Mouse (Mus musculus) c-Kit-negative CD71-positive TER-119-positive erythroid progenitor cells, embryonic 14.5 days (primary cell): Measurements from ENCODE around the gene Tenm2.

Source experiments
- DNase-seq: peaks from one replicate; pipeline ENCODE4 v3.0.0-alpha.2; 2013; ENCODE audit warnings: low read depth, low spot score

The Tenm2 gene

GRCm38 (mm10) chr11:36592471-36592870 is 643.3 kb downstream of the Tenm2 start:
- DNase-seq, result no peak

GRCm38 (mm10) chr11:36566146-36566545 is 669.6 kb downstream of the Tenm2 start:
- DNase-seq, result no peak

DNA sequence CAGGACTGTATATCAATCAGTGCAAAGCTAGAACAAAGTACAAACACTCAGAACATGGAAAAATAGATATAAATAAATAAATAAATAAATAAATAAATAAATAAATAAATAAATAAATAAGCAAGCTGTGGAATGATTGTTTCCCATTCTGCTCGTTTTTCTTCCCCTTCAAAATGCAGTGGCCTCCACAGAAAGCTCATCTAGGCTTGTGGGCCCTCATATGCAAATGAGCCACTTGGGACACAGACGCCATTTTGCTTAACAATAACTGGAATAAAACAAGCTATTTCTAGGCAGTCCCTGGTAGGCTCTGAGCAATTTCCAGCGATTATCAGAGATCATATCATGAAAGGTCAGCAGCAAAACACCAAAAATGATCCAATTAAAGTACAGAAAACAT is 672.9 kb downstream of the Tenm2 start:
- no peak for DNase-seq

DNA sequence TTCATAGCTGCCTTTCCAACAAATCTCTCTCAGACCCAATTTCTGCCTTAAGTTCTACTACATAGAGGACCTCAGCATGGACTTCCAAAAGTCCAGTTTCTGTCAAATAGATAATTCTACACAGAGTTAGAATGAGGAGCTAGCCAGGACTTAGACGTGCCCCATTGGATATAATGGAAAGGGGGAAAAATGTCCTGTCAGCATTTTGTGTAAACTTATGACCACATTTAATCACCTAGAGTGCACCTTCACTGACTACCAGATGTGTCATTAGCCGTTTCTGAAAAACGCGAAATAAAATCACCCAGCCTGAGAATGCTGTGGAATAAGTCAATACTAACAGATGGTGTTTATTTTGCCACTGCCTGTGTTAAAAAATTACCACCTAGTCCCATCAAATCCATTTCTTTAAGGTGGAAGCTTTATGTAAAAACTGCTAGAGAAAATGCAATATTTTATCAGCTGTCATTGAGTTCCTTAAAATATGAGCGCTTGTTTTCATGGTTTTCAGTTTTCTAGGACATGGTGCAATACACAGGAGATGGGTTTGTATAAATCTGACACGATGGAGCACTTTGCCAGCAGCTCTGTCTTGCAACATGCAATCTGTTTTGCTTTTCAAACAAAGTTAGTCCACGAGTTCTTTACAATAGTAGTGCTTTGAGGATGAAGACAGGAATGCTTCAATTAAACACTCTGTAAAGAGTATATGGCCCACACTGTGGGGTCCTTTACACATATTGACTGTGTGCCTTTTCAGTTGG is 674.8 kb downstream of the Tenm2 start:
- DNase-seq, result no peak

DNA sequence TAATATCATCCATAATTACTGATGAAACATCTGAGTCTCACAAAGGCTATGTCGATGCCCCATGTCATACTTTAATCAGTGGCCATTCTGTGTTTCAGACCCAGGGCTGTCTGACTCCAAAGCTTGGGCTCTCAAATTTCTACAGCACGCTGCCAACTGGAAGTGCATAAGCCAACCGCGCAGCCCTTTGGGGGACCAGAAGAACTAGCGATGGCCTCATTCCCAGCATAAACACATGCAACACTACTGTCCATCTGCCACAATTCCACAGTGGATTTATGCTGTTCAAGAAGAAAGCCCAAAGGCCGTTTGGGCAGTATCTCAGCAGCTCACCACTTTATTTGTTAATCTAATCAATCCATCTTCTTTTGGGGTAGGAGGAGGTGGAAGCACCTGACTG is 678.4 kb downstream of the Tenm2 start:
- DNase-seq, result no peak

DNA sequence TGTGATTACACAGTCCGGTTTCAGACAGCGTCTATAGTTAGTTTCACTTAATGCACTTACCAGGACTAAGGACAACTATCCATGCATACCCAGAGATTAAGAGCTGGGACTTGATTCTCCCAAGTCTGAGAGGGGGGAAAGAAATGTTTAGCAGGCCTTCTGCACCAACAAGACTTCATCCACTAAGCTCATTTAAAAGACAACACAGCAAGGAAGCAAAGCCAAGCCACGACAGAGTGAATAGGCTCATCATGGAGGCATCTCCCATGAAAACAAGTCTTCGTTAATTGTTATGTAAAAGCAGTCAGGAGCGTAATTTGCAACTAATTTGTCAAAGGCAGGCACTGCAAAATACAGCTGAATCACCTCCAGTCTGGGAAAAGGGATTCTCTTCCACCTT is 682.5 kb downstream of the Tenm2 start:
- DNase-seq, result no peak

GRCm38 (mm10) chr11:36550649-36551048 is 685.1 kb downstream of the Tenm2 start:
- no peak for DNase-seq

DNA sequence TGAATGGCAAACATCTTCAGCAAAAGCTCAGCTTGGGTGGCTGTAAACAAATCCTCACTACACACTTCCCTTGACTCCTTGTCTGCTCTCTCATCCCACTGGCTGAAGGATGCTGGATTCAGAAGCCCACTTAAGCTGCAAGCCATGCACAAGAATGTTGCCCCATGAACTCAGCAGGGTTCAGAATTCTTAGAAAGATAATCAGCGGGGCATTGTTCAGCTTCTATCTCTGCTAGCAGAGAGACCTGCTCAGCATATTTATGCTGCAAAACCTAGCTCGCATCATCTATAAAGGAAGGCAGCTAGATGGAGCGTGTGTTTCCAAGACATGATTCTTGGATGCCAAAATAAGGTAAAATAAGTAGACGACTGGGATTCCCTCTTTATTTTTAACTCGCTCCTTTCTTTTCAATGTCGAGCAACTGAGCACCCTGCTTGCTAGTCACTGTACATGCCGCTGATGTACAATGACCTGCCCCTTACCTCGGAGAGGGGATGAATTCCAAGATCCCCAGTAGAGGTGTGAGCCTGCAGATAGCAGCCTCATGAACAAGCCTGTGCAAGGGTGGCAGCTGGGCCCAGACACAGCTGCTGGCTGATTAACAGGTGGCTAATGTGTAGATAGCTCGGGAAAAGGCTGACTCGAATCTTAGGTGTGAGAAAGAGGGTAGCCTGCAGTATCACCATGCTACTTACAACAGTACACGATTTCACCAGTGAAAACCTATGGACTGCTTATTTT is 686.2 kb downstream of the Tenm2 start:
- no peak for DNase-seq

GRCm38 (mm10) chr11:36548139-36548538 is 687.6 kb downstream of the Tenm2 start:
- no peak for DNase-seq

DNA sequence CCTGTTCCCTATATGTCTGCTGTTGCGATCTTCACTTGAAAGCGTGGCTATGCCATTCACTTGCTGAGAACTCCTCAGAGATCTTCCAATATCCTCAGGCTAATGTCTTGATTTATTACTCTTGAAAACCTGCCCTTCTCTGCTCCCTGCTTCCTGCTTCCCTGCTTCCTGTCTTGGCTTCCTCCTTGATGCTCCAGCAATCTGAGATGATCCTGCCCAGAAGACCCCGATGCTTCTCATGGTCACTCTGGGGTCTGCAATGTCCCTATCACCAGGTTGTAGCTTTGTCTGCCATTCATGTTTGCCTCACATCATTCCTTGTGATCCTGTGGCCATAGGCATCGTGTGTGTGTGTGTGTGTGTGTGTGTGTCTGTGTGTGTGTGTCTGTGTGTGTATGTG is 697.6 kb downstream of the Tenm2 start:
- no peak for DNase-seq

DNA sequence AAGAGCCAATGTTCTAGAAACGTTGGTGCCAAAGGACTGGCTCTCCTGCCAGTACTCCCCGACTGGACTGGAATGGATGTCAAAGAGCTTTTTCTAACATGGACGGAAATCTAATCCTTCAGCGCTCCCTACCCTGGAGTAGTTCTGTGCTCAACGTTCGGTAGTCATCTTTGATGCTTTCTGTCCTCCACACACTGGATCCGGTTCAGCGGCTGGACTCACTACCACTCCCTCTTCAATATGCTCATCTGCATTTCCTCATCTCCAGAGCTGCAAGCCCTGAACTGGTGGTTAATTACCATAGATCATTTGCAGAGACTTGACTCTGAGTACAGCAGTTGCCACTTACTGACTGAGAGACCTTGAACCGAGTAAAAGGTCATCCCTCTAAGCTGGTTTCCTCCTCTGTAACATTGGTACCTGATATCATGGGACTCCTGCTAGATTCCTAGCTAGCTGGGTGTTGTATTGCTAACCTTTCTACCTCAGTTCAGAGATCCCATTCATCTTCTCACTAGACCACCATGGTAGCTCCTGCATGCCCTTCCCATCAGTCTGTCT is 698.1 kb downstream of the Tenm2 start:
- DNase-seq, result no peak

DNA sequence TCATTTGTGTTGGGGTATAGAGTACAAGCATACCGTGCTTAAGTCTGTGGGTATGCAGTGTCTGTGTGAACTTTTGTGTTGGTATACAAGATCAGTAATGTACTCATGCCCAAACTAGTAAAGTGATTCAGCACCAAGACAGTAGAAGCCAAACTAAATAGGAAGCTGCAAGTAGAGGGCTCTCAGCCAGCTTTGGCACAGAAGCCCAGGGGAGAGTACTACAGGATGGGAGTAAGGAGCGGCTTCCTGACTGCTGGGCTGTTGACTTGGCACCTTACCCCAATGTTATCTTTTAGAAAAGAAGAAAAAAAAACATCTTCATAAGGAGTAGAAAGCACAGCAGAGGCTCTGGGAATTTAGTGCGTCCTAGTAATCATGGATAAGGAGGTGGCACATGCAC is 700.2 kb downstream of the Tenm2 start:
- DNase-seq, result no peak

DNA sequence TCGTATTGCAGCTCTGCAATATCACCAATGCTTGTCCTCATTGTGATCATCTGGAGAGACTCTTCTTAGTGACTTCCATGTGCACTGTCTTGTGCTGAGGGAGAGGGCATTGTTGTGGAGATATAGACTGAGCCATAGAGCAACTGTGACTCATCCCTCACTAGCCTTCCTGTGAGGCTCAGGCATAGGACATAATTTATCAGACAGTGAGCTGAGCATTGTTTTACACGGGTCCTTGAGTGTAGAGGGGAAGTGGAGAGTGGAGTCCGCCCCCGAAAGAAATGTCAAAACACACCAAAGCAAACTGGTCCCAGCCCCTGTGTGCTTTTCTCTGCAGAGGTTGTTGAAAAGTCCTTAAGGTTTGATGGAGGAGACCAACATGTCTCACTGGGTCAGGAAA is 704.1 kb downstream of the Tenm2 start:
- no peak for DNase-seq

- no peak for DNase-seq
Measured at GRCm38 (mm10) chr11:36527509-36527908, 708.3 kb downstream of the Tenm2 start.

DNA sequence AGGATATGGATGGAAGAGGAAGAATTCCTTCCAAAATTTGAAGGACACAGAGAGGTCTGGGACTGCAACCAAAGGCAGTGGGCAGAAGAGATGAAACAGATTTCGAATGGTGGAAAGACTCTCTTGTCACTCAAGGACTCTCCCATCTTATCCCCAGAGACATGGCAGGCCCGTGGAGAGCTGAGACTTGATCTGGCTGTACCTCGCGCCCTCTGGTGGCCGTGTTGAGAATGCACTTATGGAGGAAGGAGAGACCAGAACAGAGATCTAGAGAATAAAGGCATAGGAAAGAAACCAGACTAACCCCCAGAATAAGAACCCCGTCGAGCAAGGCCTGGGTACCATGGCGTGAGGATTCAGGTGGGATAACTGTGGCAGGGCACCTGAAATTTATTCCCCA is 709.4 kb downstream of the Tenm2 start:
- peak; percentile 3 for DNase-seq

- no peak for DNase-seq
Measured at GRCm38 (mm10) chr11:36512468-36512867, 723.3 kb downstream of the Tenm2 start.

DNA sequence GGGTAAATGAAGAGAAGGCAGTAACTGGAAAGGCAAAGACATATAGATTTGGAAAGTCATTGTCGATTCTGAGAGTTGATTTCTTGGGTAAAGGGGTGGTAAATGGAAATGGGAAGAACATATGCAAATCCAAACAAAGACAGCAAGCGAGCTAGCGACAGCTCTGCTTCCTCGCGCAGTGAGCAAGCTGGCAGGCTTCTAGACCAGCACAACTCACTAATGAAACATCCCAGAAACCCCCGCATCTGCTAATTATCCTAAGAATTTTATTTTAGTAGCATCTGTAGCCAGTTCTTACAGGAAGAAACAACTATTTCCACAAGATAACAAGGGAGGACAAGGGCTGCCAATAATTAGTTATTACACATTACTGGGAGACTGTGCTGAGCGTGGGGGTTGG is 727.5 kb downstream of the Tenm2 start:
- no peak for DNase-seq

DNA sequence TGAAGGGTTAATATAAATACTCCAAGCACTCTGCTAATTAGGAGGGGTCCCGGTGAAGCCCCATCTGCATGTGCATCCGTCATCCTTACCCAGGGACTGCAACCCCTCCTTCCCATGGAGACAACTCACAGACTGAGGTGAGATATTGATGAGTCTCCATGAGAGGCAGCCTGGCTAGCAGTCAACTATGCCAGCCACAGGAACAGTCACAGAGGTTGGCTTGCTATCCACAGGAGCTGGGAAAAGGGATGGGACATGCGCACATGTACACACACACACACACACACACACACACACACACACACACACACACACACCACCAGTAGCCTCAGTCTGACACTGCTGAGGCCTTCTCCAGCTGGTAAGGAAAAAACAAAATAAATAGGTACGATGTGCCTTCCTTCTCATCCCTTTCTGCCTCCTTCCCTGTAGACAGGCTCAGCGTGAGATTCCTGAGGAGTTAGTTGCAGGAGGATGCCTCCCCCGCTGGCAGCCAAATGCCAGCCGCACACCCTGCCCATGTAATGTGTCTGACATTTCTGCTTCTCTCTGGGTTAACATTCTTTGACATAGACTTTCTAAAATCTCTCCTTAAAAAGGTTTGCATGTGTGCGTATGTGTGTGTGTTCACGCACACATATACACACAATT is 740.7 kb downstream of the Tenm2 start:
- no peak for DNase-seq

- DNase-seq, result no peak
Measured at GRCm38 (mm10) chr11:36492274-36492673, 743.5 kb downstream of the Tenm2 start.

- DNase-seq, result no peak
Measured at GRCm38 (mm10) chr11:36490085-36490484, 745.7 kb downstream of the Tenm2 start.

DNA sequence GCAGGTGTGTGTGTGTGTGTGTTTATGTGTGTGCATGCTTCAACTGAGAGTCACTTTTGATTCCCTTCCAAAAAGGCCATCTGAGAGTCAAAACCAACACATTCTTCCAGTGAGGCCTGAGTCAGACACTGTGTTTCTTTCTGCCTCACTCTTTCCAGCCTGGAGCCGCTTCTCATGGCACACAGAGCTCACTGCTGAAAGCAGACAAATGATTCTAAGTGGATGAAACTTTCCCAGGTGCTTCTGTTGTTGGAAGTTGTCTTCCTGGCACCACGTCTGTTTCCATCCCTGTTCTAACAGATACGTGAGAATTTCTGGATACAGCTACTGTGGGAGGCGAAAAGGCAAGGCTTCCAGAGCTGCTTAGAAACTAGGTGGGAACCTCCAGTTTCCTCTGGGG is 747.1 kb downstream of the Tenm2 start:
- DNase-seq, result no peak

GRCm38 (mm10) chr11:36486092-36486491 is 749.7 kb downstream of the Tenm2 start:
- no peak for DNase-seq
